Mouse (Mus musculus) lung, adult 2 months (tissue): ENCODE results near the gene Morc2a. TPM values are rescaled to one million over a fixed set of nuclear protein-coding genes. Genes with fewer than 3 reads are reported as not detected.

Source experiments
- DNase-seq: peaks from one replicate; pipeline ENCODE4 v3.0.0; 2022
- H3K4me1 ChIP-seq: fragments of 200-500 bp; 2 replicates; pipeline ENCODE4 v1.6.1; 2011; ENCODE audit warnings: low read length; ENCODE audit not compliant: control insufficient read depth, insufficient read depth
- H3K4me3 ChIP-seq: fragments of 200-500 bp; replicated peaks from 2 replicates; pipeline ENCODE3; 2011; ENCODE audit warnings: low read depth, mild to moderate bottlenecking, control low read depth, low read length; ENCODE audit errors: extremely low read depth
- CTCF ChIP-seq: fragments of 200-500 bp; IDR thresholded peaks from 2 replicates; pipeline ENCODE4 v1.5.1; 2011; ENCODE audit warnings: mild to moderate bottlenecking, low read length, control low read depth; ENCODE audit not compliant: insufficient read depth
- POLR2A ChIP-seq: fragments of 200-500 bp; IDR thresholded peaks from 2 replicates; pipeline ENCODE4 v1.6.1; 2011; ENCODE audit warnings: low read depth, mild to moderate bottlenecking, control low read depth, low read length, borderline replicate concordance; ENCODE audit errors: extremely low read depth
- WGBS: fragments of 180-500 bp; shearing (Covaris S2); methylation state at CpG from one replicate; pipeline ENCODE4 v1.1.7; 2018; 5-methylcytosine and 5-hydroxymethylcytosine counted together
- polyA plus RNA-seq: library from polyadenylated mRNA; depleted of rRNA; stranded (reverse); fragments of >200 nt; gene quantifications from 2 replicates; pipeline ENCODE4 v1.2.3, GENCODE M21; 2012; rRNA removed

The Morc2a gene
- polyA plus RNA-seq, 1 experiment, result 11.1 TPM

GRCm38 (mm10) chr11:3725331-3726054 is 76.5 kb downstream of the Morc2a start:
- DNase-seq, result no peak
- H3K4me3 ChIP-seq, result no peak overlapping the region
- TF ChIP-seq POLR2A, result no peak
- no peak for TF ChIP-seq CTCF
- H3K4me1 ChIP-seq, result no peaks in the 10 kb centered on the region
- 56% methylated on average over 10 of the region's 10 CpGs for WGBS

GRCm38 (mm10) chr11:3727438-3728105 is 78.6 kb downstream of the Morc2a start:
- TF ChIP-seq POLR2A, result no peak
- TF ChIP-seq CTCF, result no peak
- 69% methylated on average over 9 of the region's 9 CpGs for WGBS
- H3K4me1 ChIP-seq, result no peaks in the 10 kb centered on the region
- H3K4me3 ChIP-seq, result no peak overlapping the region
- no peak for DNase-seq

GRCm38 (mm10) chr11:3731469-3731868 is 82.5 kb downstream of the Morc2a start:
- no peak for DNase-seq
- 87% methylated on average over 4 of the region's 4 CpGs for WGBS
- H3K4me3 ChIP-seq, result no peak overlapping the region
- TF ChIP-seq POLR2A, result no peak
- TF ChIP-seq CTCF, result no peak
- H3K4me1 ChIP-seq, result no peaks in the 10 kb centered on the region

- no peak for DNase-seq
- H3K4me1 ChIP-seq, result no peaks in the 10 kb centered on the region
- no peak for TF ChIP-seq POLR2A
- TF ChIP-seq CTCF, result no peak
- WGBS, result 79% methylated on average over 14 of the region's 14 CpGs
- no peak overlapping the region for H3K4me3 ChIP-seq
Measured at GRCm38 (mm10) chr11:3733933-3734636, 85.1 kb downstream of the Morc2a start.

GRCm38 (mm10) chr11:3735715-3736114 is 86.7 kb downstream of the Morc2a start:
- TF ChIP-seq POLR2A, result no peak
- TF ChIP-seq CTCF, result no peak
- no peak for DNase-seq
- WGBS, result 74% methylated on average over 11 of the region's 11 CpGs
- no peaks in the 10 kb centered on the region for H3K4me1 ChIP-seq
- no peak overlapping the region for H3K4me3 ChIP-seq

GRCm38 (mm10) chr11:3738778-3739177 is 89.8 kb downstream of the Morc2a start:
- no peak for TF ChIP-seq CTCF
- no peak for TF ChIP-seq POLR2A
- 65% methylated on average over 2 of the region's 2 CpGs for WGBS
- DNase-seq, result no peak
- Histone ChIP-seq H3K4me1 (no peaks in the 10 kb centered on the region), H3K4me3 (no peak overlapping the region)

Other genes starting within 250 kb of the Morc2a start
- 94.3 and 142 TPM in 2 replicates for gene Limk2, start 240.0 kb upstream of the Morc2a start, polyA plus RNA-seq
- 25.6 and 36.4 TPM in 2 replicates for gene Rnf185, start 196.8 kb upstream of the Morc2a start, polyA plus RNA-seq
- 0.50 and 3.1 TPM in 2 replicates for gene Pla2g3, start 160.9 kb upstream of the Morc2a start, polyA plus RNA-seq
- 2.3 and 2.7 TPM in 2 replicates for gene Inpp5j, start 144.4 kb upstream of the Morc2a start, polyA plus RNA-seq
- gene Selenom, start 134.5 kb upstream of the Morc2a start, polyA plus RNA-seq, result 111 and 138 TPM in 2 replicates
- 43.1 and 51.6 TPM in 2 replicates for gene Smtn, start 108.6 kb upstream of the Morc2a start, polyA plus RNA-seq
- 0.58 and 0.72 TPM in 2 replicates for gene Osbp2, start 214.7 kb downstream of the Morc2a start, polyA plus RNA-seq
- 0.55 and 0.70 TPM in 2 replicates for gene 4921536K21Rik, start 245.9 kb downstream of the Morc2a start, polyA plus RNA-seq
- 13.3 and 16.3 TPM in 2 replicates for gene Dusp18, start 246.0 kb downstream of the Morc2a start, polyA plus RNA-seq